Mouse (Mus musculus): ENCODE measurements around the gene Retreg1.

GRCm38 (mm10) chr15:25897617-25898016 lies 54.6 kb downstream of the Retreg1 start:
- TF ChIP-seq EP300 (IDR thresholded peaks at IDR 0.05; ENCODE audit: insufficient read depth, low read depth, low read length) = no peak
- TF ChIP-seq CTCF (IDR thresholded peaks at IDR 0.05) = no peak
